Mouse (Mus musculus) CD4-positive, CD25-positive, alpha-beta regulatory T cell, adult 4 months (primary cell): ENCODE results near the gene F13b. TPM values are rescaled to one million over a fixed set of nuclear protein-coding genes. Genes with fewer than 3 reads are reported as not detected.

Experiments used
- ATAC-seq: one replicate; pipeline ENCODE4 v1.8.0; 2017
- polyA plus RNA-seq, 2 experiments: library from polyadenylated mRNA; unstranded; fragments of 100-300 nt; shearing (Covaris generic); gene quantifications; one replicate each; pipeline ENCODE4 v1.2.1; 2017

Gene F13b
- not detected for polyA plus RNA-seq

DNA sequence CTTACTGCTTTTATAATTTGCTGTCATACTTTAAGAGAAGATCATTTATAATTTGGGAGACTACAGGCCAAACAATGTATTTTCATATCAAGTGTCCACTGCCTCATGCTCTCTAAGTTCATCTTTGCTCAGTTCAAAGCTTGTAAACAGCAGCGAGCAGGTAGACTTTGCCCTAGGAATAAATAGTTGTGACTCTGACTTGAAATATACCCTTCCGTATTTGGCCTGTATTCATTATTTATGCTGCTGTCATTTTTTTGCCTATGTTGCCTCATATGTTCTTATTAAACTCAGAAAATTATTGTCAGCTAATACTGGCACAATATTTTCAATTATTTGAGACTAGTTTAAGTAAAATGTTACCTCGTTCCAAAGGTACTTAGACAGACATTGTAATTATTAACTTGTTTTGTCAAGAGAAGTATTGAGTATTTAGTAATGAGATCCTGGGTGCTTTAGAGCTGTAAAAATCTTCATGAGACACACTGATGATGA lies at the start of gene F13b:
Gene F13b, plus strand, starts transcription at position 445 of the 495 bp plus-strand sequence.
- no peak for ATAC-seq

DNA sequence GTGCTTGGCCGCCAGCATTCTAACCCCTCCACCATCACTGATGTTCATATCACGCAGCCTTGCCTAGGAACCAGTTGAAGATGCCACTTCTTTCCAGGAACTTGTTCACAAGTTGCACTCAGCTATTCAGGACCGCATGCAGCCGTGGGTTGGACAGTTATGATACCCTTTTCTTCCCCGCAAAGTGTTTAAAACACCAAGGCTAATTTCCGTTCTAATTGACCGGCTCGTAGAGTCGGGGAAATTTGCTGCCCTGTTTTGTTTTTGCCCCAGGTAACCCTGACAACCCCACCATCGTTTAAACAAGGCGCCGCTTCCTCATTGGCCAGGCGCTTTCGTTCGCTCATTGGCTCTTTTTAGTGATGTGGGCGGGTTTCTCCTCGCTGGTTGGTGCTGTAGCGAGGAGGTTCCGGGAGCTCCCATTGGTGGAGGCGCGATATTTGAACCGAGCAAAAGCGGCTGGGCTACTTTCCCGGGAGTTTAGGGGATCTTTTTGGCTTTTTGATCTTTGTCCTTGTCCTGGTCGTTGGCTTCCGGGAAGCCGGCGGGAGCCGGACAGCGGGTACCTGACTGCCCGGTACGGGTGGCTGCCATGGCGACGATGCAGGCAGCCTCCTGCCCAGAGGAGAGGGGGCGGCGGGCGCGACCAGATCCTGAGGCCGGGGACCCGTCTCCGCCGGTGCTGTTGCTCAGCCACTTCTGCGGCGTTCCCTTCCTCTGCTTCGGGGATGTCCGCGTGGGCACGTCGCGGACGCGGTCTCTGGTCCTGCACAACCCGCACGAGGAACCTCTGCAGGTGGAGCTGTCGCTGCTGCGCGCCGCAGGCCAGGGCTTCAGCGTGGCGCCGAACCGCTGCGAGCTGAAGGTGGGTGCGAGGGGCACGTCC lies 46.9 kb upstream of the F13b start, which contains the start of gene Aspm:
Gene Aspm, plus strand, starts transcription at position 433 of the 886 bp plus-strand sequence.
- ATAC-seq = peak; percentile 99

DNA sequence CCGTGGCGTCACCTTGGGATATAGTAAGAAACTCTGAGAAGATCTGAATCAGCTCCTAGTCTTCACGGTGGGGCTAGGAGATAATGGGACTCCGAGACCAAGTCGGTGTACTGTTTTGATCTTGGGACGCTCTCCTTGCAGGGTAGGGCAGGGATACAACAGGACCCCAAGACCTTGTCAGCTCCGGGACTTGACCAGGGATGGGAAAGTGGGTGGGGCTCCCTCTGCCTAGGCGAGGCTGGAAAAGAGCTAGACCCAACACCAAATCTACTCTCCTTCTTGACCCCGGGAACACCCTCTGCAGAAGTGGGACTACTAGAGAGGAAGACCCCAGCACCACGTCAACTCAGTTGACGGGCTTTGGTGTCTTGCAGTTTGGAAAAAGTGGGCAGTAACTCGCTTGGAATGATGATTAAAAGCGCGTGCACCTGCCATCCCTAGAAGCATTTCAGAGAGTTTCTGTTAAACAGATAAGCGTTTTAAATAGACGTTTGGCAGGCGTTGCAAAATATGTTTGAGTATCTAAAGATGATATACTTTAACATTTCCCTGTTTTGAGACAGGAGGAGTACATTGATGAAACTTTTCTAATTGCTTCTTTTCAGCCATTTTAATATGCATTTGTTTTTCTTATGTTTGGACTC lies 46.2 kb upstream of the F13b start:
- ATAC-seq = no peak

DNA sequence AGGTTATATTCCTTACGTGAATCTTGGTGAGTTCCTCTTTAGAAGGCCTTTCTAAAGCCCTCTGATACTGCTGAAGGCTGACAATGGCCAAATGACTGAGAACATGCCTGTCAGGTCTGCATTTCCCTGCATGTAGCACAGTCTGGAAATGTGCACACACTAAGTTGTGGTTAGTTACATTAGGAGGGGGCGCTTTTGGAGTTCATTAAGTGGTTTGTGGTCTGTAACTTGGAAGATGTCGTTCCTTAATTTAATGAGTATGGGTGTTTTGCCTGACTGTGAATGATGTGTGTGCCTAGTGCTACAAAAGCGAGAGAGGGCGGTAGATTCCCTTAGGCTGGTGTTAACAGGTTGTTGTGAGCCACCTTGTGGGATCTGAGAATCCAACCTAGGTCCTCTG lies 40.7 kb upstream of the F13b start:
- ATAC-seq = no peak

DNA sequence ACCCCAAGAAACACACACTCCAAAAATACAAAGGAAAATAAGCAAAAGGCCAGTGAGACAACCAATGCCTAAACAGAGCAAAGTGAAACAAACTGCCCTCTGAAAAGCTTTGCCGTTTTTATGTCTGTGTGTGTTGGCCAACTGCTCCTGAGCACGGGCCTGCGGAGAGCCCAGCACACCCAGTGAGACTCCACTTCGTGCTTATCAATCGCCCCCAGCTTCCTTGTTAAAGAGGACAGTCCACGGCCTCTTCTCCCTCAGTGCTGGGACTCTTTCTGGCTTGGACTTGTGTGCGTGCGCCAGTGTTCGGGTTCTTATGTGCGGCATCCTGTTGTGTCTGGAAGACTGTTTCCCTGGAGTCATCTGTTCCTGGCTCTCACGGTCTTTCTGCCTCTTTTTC lies 35.6 kb upstream of the F13b start:
- no peak for ATAC-seq

DNA sequence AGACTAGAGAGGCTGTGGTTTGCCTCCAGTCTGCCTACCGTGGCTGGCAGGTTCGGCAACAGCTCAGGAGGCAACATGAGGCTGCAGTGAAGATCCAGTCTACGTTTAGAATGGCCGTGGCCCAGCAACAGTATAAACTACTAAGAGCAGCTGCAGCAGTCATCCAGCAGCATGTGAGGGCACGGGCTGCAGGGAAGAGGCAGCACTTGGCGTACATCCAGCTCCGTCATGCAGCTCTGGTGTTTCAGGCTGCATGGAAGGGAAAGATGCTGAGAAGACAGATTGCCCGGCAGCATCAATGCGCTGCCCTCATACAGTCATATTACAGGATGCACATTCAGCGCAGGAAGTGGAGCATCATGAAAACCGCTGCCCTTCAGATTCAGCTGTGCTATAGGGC lies 22.6 kb upstream of the F13b start:
- ATAC-seq = no peak

GRCm38 (mm10) chr1:139480246-139480645 lies 21.3 kb upstream of the F13b start:
- ATAC-seq = no peak

DNA sequence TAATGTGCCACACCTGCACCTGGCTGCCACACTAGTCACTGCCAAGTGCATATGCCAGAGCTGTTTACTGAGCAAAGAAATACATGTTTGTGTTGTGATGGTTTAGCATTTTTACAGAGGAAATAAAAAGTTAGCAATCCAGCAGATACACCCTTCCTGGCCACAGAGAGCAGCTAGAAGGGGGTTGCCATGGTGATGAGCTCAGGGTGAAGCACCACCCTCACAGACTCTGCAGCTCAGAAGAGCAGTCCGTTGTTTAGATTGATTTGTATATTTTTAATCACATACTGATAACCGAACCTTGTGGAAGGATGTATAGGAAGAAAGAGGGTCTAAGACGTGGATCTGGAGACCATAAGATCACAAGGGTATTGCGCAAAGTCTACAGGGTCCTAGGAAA lies 20.4 kb upstream of the F13b start:
- ATAC-seq = peak; percentile 74

GRCm38 (mm10) chr1:139494630-139495029 lies 6.9 kb upstream of the F13b start:
- ATAC-seq = no peak

GRCm38 (mm10) chr1:139495408-139495807 lies 6.1 kb upstream of the F13b start:
- no peak for ATAC-seq

DNA sequence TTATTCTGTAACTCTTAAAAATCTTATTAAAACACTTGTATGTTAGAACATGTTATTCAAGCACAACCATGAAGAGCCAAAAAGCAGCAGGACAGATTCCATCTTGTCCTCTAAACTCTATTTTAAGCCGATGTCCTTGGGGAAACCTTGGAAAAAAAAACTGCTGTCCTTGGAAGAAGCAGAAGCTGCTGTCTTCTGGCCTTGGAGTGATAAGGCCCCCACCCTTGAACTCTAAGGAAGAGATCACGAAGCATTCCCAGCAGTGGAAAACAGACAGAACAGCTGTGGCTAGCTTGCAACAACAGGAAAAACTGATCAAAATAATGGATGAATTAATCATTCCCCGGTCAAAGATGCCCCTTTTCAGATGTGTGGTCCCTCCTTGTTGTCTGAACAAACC lies 5.3 kb upstream of the F13b start:
- ATAC-seq = no peak

GRCm38 (mm10) chr1:139499751-139500150 lies 1.8 kb upstream of the F13b start:
- ATAC-seq = no peak

DNA sequence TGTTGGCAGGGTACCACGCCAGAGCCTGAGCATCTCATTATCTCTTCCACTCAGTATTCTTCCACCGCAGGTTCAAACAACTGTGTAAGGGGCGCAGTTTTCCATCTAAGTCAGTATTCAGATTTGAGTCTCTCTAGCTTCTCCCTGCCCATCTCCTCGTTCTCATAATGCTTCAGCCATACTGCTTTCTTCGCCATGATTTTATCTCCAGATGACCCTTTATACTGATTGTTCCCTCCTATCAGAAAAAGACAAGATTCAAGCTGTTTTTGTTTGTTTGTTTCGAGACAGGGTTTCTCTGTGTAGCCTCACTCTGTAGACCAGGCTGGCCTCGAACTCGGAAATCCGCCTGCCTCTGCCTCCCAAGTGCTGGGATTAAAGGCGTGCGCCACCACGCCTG lies 13.1 kb downstream of the F13b start:
- no peak for ATAC-seq

DNA sequence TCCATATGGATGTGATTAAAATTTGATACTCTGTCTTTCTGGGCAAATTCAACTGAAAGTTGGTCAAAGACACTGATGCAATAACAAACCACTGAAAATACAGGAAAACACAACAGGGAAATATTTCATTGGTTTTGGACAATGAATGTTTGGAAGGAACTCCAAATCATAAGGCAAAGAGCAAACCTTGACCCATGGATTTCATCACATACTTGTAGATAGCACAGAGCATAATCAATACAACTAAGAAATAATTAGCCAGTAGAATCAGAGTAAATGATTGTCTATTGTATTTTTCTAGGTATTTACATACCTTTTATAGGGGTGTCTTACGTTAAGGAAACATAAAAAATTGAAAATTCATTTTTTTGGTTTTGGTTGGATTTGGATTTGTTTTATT lies 47.0 kb downstream of the F13b start:
- no peak for ATAC-seq

DNA sequence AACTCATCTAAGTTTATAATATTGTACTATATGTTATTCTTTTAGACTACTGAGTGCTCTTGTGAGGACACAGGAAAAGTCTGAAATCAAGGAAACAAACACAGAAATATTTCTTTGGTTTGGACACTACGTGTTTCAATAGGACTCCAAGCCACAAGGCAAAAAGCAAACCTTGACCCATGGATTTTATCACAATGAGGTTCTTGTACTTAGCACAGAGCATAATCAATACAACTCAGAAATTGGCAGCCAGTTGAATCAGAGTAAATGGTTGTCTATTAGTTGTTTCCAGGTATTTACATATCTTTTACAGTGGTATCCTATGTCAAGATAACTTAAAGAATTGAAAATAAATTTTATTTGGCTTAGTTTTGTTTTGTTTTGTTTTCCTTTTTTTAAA lies 49.8 kb downstream of the F13b start:
- ATAC-seq = no peak

DNA sequence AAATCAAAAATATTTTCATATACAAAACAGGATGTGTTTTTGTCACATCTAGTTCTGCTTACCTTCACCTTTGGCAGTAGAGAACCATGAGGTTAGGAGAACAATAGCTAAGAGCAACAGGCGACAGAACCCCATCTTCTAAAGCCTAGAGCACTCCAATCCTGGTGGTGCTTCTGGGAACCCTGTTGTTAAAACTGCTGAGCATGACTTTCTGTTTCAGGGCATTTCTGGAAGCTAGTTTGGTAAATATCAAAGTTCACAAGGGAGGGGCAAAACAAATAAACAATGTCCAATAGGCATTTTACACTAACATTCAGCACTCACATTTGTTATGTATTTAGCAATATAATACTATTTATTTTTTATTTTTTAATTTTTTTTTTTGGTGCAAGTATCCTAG lies 58.5 kb downstream of the F13b start, which contains the start of gene Cfhr1:
Gene Cfhr1, minus strand, starts transcription at position 249 of the 400 bp plus-strand sequence.
- ATAC-seq = no peak

Other genes starting within 250 kb of the F13b start
- not detected for gene Crb1, start 124.6 kb upstream of the F13b start, polyA plus RNA-seq
- gene Zbtb41, start 79.4 kb upstream of the F13b start, polyA plus RNA-seq = 1 to 10 TPM; 3.4 to 3.7 TPM
- gene Aspm, start 46.9 kb upstream of the F13b start, polyA plus RNA-seq = 1 to 10 TPM in 1 of 2 experiments, under 1 TPM in 1; 0.56 to 2.0 TPM
- gene Cfhr1, start 58.6 kb downstream of the F13b start, polyA plus RNA-seq = not detected